Mouse (Mus musculus): ENCODE data around the gene Unc13d. TPM values are rescaled to one million over a fixed set of nuclear protein-coding genes. Genes with fewer than 3 reads are reported as not detected.
"Not testable (repeated sequence)": the region's sequence is repeated elsewhere in the genome, so short reads cannot be mapped to it uniquely, and the experiment has no call there.

The Unc13d gene
- under 1 TPM; 0.34 to 0.56 (median 0.46) TPM for total RNA-seq (2022)

DNA sequence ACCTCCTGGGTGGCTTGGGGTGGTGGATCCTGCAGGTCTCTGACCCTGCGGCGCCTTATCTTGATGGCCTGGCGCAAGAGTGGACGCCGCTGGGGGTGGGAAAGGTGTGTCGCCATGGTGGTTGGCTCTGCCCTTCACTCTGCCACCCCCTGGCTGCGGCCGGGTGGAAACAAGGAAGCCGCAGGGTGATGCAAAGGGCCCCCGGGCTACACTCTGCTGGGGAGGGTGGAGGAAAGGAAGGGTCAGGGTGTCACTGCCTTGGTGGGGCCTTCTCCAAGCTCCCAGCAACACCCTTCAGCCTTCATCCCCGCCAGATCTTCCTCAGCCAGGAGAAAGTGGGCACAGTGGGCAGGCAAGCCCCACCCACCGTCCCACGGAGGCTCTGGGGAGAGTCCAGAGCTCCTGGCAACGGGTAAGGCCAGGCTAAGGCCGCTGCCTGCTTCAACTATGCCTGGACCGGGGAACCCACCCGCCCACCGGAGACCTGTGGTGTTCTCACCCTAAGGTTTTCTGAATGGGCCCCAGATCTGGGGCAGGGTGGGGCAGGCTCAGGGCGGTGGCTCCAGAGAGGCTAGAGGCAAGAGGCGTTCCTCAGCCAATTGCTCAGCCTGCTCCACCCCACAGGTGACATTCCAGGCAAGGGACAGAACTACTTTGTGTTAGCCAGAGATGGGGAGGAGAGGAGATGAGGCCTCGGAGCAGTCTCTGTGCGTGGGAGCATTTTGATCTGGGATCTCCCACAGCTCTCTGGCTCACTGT lies at the start of gene Unc13d:
TSS of gene Unc13d (minus strand) at position 516 of the 759 bp plus-strand sequence.
- no peak for DNase-seq (ENCODE audit: low spot score in 2 of 2)

DNA sequence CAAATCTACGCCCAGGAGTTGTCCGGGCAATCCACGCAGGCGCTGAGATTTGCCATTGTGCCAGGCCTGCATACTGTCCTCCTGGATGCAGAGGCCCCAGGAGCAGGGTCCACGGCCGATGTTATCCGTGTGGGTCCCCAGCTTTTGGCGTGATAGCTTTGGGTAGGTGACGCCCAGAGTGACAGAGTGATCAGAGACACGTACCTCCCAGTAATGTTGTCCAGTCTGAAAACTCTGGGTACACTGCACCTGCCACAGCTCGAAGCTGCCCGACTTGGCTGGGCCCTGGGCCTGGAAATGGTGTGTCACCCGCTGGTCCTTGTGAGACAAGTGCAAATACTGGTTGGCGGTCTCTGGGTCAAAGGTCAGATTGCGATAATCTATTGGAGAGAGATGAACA lies 48.5 kb upstream of the Unc13d start:
- DNase-seq (ENCODE audit: low spot score in 2 of 2): no peak

DNA sequence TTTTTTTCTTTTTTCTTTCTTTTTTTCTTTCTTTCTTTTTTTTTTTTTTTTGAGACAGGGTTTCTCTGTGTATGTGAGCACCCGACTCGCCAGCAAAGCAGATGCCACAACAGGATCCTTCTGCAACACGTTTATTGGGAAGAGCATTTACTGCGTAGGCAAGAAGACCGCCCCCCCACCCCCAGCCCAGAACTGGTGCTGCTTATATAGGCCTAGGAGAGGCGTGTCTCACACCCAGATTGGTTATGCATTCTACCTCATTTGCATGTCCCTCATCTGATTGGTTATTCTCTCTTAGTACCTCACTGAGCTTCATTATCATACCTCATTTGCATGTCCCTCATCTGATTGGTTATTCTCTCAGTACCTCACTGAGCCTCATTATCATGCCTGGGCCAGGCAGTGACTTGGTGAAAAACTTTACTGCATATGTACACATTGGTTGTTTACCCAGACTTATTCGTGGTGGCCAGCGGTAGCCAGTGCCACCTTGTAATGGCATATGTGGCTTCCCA lies 44.0 kb upstream of the Unc13d start:
- not testable (repeated sequence) for DNase-seq (ENCODE audit: low spot score in 2 of 2)

DNA sequence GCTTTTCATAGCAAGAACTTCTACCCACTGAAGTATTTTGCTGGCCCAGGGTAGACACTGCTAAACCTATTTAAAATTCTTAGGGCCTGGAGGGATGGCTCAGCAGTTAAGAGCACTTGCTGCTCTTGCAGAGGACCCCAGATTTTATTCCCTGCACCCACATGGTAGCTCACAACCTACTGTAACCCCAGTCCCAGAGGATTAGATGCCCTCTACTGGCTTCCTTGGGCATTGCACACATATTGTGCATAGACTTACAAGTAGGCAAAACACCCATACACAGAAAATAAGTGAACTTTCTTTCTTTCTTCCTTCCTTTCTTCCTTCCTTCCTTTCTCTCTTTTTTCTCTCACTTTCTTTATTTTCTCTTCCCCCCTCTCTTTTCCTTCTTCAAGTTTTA lies 40.1 kb upstream of the Unc13d start:
- no peak for DNase-seq (ENCODE audit: low spot score in 2 of 2)

DNA sequence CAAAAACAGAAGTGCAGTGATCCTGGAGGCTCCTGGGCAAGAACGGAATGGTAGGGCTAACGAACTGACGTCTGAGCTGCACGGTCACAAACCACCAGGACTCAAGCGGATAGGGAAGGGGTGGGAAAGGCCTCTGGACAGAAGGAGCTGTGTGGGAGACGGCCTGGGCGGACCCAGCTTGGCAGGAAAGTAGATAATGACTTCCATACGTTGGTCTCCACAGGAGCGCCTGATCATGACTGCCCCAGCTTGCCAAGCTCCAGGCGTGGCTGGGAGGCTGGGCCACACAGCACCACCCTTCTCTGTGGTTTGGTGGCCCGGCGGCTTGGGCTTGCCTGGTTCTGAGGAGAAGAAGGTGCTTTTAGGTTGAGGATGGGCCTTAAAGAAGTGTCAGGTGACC lies 39.5 kb upstream of the Unc13d start:
- peak in 1 of 2 experiments; percentile 62 for DNase-seq (ENCODE audit: low spot score in 2 of 2)

DNA sequence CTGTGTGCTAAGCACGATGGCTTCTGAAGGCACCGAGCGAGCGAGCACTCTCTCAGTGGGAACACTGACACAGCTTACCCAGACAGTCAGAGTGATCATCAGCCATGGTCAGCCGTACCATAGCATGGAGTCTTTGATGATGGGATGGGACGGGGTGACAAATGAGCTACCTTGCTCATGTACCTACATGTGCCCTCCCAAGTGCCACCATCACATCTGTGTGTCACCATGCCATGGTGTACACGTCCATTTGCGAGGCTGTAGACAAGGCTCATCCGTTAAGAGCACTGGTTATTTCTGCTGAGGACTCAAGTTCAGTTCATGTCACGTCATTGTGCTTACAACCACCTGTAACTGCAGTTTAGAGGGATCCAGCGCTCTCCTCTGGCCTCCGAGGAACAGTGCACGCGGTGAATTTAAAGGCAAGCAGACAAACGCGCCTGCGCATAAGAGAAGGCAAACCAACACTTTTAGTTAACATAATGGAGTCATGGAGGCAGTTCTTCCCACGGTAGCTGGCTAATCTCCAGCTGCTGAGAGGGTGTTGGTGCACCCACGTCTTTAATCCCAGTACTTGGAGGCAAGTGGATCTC lies 33.9 kb upstream of the Unc13d start:
- DNase-seq (ENCODE audit: low spot score in 2 of 2): no peak

DNA sequence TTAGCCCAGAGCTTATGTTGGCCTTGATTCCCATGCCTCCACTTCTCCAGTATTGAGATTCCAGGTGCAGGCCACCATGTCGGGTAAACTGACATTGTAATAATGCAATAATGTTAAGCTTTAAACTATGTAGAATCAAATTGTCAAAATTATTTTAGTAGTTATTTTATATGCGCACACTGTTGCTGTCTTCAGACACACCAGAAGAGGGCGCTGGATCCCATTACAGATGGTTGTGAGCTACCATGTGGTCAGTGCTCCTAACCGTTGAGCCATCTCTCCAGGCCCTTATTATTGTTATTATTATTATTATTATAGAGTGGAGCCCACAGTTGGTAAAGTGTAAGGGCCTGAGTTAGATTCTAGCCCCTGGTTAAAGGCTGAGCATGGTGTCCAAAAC lies 33.3 kb upstream of the Unc13d start:
- DNase-seq (ENCODE audit: low spot score in 2 of 2): no peak

DNA sequence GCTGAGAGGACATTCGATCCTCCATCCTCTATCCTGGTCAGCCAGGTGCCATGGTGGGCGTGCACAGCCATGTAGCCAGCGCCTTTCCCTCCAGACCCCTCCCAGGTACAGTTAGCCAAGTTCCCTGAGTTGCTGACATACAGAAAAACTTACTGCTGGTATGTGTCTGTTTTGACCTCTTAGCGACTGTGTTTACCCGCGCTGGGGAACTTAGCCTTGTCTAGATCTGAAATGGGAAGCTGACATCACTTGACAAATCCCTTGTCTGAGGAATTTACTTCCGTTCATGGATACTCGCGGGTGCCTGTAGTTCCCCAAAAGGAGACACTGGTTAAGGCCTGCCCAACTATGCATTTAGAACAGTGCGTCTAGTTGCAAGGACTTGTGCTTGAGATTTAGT lies 32.8 kb upstream of the Unc13d start:
- no peak for DNase-seq (ENCODE audit: low spot score in 2 of 2)

DNA sequence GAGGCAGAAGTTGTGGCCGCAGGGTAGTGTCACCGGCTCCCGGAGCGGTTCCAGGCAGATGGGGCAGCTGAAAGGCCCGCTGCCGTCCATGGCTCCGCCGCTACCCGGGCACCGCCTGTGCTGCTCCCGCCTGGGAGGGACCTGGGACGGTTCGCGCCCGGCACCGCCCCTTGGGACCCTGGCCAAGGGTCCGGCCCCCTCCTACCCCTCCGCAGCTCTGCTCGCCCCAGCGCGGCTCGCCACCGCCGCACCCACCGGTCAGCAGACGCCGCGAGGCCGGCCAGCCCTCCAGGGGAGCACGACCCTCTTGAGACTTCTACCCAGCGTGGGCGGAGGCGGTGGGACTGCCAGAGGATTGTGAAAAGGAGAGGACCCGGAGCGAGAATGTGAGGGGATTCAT lies 32.4 kb upstream of the Unc13d start:
- peak; percentile 77 to 82 for DNase-seq (ENCODE audit: low spot score in 2 of 2)

DNA sequence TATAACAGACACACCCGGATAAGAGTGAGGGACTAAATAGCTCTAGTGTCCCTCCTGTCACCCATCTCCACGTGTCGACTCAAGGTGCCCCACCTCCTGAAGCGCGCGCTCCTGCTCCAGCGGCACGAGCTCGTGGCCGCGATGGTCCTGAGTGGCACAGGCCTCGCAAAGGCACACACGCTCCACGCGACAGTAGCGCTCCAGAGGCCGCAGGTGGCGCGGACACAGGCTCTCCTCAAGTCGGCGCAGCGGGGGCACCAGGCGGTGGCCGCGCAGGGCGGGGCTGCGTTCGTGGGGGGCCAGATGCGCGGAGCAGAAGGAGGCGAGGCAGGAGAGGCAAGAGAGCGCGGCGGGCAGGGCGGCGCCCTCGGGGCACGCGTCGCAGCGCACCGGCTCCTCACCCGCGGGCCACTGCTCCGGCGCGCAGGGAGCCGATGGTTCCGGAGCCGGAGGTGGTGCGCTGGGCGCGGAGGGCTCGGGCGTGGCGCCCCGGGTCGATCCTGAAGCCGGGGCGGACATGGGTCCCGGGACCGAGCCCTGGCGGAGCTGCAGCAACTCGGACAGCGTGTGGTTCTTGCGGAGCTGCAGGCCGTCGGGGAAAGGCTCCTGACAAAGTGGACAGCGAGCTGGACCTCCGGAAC lies 31.8 kb upstream of the Unc13d start:
- DNase-seq (ENCODE audit: low spot score in 2 of 2): no peak

DNA sequence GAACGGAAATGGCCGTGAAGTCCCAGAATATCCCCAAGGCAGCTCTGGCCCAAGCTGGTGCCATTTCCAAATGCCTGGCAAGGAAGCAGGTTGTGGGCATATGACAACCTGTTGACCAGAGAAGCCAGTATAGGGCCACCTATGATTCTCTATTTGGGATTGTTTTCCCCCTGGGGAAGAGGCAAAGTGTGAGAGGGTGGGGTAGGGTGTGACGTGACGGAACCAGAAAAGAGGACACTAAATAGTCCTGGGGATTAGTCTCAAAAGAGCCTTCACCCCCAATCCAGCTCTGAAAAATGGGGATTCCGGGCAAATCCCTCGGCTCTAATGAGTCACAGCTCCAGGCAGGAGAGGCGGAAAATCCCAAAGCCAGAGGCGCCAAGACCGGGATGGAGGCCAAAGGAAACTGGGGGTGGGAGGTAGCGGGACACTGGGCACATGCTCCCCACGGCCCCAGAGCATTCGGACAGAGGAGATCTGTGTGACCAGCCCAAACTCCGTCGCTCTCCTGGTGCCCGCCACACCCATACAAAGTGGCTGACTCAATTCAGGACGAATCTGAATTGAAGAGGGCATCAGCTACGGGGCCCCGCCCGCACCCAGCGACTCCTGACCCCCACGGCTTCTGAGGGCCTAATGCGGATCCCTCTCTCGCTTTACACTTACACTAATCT lies 30.8 kb upstream of the Unc13d start:
- peak in 1 of 2 experiments; percentile 80 for DNase-seq (ENCODE audit: low spot score in 2 of 2)

DNA sequence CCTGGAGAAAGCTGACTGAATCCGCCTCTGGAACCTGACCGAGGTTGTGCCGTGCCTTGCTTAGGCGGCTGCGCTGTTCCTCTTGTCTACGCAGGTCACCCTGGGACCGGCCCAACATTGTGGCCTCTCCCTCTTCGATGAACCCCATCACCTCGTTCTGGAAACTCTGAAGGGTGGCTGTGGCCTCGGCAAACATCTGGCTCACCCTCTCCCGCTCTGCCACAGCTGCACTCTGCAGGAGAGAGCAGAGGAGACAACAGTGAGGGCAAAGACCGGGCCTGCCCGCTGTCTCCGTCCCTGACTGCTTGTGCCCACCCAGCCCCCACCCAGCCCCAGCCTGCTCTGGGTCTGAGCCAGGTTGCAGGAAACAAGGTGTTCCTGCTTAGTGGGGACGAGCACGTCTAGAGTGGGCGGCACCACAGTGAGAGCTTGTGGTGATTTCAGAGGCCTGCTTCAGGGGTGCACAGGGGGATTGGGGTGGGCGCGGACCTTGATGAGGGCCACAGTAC lies 30.1 kb upstream of the Unc13d start:
- DNase-seq (ENCODE audit: low spot score in 2 of 2): no peak

DNA sequence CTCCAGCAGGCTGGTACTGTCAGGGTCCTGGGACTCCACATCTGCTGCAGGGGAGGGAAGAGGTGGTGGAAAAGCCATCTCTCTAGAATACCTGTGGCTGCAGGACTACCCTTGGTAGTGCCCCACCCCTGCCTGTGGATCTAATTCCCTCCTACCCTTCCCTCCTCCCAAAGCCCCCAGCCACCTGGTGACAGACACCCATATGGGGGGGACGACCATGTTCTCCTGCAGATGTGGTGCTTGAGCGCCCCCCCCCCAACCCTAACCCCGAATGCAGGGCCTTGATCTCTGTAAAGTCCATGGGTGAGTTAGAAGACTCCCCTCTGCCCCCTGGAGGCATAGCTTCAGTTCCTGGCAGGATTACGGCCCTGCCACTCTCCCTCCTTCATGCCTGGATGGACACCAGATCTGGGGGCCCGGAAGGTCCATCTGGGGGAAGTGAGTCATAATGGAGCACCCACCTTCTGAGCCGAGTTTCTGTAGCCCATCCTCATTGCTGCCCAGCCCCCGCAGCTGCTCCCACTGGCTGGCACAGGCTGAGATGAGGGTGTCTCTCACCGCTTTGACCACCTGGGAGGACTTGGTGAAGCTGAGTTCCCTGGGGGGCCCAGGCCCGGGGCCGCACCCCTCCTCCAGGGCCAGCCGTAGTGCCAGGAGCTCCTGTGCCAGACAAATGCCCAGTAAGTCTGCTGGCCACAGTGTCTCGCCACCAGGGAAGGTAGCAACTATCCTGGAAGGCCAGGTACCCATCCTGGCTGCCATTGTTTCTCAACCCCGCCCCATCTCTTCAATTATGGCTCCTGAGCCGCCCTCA lies 29.4 kb upstream of the Unc13d start:
- DNase-seq (ENCODE audit: low spot score in 2 of 2): no peak

DNA sequence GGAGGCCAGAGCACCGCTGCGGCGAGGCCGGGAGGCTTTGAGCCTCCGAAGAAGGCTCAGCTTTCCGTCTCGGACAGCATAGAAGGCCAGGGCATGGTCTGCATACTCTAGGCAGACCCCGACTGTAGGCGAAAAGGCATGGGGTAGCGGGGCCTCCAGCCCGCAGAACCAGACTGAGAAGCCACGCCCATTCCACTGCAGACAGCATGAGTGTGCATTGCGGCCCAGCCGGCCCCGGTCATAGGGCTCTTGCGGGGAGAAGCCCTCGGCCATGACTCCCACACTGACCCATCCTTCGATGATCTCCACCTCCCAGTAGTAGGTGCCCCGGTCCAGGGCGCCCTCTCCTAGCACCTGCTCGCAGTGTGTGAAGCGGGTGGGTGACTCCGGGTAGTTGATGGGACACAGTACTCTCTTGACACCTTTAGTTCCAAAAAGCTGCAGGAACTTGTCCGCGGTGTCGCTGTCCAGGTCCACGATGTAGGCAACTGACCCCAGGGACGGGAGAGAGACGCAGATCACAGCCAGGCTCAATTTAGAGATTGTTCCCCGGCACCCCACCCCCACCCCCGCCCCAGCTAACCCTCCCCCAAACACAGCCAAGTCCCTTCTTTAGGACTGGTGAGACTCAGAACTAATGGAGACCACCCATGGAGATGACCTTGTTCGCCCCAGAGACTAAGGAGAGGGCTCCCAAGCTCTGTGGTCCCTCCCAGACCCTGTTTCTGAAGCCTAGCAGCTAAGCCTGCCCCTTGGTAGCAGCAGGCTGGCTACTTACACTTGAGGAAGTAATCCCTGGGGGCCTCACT lies 28.6 kb upstream of the Unc13d start:
- DNase-seq (ENCODE audit: low spot score in 2 of 2): no peak

DNA sequence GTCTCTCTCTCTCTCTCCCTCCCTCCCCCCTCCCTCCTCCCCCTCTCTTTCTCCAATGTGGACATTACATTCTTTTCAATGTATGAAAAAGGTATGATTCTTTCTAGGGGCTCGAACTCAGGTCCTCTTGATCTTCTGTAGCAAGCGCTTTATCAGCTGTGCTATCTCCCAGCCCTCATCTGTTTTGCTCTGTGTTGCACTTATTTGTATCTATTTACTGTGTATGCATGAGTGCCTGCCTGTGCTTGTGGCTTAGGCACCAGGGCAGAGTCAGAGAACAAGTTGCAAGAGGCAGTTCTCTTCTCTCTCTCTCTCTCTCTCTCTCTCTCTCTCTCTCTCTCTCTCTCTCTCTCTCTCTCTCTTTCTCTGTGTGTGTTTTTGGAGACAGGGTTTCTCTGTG lies 27.3 kb upstream of the Unc13d start:
- DNase-seq (ENCODE audit: low spot score in 2 of 2): no peak

DNA sequence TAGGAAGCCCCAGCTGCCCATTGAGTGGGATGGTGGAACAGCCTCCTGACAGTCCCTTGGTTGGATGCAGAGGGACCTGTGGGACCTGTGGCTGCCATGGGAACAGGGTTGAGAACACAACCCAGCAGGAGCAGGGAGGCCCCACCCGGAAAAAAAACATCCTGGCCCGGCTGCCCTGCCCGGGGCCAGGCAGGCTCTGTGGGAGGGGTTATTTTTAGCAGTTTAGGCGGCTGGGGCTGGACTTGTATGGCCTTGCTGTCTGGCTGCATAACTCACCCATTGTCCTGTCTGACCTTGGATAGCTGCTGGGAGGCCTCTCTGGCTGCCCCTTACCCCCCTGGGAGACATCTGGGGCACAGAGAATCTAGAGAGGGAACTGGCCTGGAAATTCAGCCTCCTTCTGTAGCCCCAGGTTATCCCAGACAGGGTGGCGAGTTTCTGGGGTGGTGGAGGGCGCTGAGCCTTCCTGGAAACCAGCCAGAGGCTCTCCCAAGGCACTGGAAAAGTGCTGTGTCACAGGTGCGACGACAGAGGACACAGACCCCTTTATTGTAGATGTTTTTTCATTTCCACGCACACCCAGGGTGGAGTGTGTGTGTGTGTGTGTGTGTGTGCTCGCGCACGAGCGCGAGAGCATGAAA lies 26.4 kb upstream of the Unc13d start:
- DNase-seq (ENCODE audit: low spot score in 2 of 2): peak; percentile 59 to 73

DNA sequence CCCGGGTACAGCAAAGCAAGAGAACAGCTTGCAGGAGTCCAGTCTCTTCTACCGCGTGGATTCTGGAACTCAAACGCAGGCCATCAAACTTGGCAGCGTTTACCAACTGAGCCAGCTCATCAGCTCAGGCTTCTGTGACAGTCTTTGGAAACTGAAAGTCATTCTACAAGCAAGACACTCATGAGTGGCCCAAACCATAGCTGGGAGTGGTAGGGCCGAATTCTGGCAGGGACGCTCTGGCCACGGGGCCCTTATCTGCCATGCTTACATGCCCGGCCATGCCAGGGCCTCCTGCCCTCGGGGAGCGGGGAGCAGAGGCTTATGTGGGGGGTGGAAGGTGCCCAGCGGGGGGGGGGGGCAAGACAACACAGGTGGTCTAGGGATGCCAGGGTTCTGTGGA lies 25.8 kb upstream of the Unc13d start:
- no peak for DNase-seq (ENCODE audit: low spot score in 2 of 2)

DNA sequence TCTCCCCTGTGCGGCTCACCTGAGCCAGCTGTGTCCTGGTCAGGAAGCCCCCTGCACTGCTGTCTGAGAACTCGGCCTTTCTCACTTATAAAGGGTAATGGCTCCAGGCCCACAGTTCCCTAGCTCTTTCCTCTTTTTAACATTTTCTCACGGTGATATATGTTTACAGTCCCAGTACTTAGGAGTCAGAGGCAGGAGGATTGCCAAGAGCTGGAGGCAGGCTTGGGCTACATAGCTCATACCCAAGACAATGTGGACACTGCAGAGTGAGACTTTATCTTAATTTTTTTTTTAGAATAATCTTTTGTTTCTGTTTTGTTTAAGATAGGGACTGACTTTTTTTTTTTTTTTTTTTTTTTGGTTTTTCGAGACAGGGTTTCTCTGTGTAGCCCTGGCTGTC lies 24.7 kb upstream of the Unc13d start:
- no peak for DNase-seq (ENCODE audit: low spot score in 2 of 2)

DNA sequence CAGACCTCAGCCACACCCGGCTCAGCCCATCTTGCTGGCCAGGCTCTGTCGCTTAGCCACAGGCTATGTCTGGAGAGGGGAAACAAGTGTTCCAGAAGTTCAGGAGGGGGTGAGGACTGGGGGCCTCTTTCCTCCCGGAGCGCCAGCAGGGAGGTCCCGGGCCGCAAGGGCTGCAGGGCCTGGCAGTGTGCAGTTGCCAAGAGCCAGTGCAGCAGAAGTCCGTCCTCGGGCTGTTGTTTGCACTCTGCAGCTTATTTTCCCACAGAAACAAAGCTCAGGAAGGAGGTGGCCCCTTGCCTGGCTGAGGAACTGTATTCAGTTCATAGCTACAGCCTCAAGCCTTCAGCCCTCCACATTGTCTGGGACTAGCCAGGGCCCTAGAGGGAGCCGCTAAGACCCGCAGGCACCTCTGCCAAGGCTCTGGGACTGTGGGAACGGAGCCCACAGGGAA lies 24.2 kb upstream of the Unc13d start:
- DNase-seq (ENCODE audit: low spot score in 2 of 2): peak; percentile 24 to 60
